Mouse (Mus musculus): ENCODE results near the gene Sorcs3. TPM values are rescaled to one million over a fixed set of nuclear protein-coding genes. Genes with fewer than 3 reads are reported as not detected.

The Sorcs3 gene
- polyA plus RNA-seq (2014; fragmentation: Nextera tagmentation; extraction: Ambion mirVana) = 4.3 and 4.8 TPM in 2 replicates

DNA sequence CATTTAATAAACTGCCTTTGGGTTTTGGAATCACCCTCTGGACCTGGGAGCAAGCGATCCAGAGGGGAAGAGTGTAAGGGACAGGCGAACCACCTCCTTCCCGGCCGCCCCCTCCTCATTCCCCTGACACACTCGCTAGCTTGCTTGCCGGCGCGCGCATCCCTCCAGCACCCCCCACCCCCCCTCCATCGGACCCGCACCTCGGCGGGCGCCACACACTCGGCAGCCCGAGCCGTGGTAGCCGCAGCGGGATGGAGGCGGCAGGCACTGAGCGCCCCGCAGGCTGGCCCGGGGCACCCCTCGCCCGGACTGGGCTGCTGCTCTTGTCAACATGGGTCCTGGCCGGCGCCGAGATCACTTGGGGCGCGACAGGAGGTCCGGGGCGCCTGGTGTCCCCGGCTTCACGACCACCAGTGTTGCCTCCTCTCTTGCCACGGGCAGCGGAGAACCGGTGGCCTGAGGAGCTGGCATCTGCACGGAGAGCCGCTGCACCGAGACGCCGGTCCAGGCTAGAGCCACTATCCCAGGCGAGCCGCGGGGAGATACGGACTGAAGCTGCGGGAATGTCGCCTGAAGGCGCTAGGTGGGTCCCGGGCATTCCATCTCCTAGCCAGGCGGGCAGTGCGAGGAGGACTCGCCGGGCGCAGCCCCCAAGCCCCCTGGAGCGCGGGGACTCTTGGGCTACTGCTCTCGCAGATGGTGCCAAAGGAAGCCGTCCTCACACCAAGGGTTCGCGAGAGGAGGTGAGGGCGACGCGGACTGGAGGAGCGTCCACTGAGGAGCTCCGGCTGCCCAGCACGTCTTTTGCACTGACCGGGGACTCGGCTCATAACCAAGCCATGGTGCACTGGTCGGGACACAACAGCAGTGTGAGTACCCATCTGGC is at the start of gene Sorcs3:
TSS of gene Sorcs3 (plus strand) at position 97 of the 886 bp plus-strand sequence.
- Histone ChIP-seq H3K9ac (ENCODE audit: low read depth, low read length) (peak within 1 kb of the TSS; percentile 68), H3K27ac (ENCODE audit: low read depth, low read length) (peak within 1 kb of the TSS; percentile 67)

DNA sequence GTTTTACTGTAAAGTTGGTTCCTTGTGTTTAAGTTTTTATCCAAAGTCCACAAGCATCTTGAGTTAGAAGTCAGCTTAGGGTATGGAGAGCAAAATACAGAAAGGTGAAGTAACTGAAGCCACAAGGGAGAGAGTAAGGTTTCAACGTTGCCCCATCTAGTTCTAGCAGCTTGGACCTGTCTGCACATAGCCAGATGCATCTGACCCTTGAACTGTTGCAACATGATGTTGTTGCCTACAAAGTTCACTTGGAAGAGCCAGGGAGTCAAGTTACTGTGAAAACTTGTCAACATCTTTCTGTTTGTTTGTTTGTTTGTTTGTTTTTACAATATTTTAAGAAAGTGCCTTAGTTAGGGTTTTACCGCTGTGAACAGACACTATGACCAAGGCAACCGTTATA is 40.5 kb upstream of the Sorcs3 start:
- no peaks in the 10 kb centered on the region for H3K4me1 ChIP-seq (replicated peaks; ENCODE audit: control insufficient read depth, insufficient read depth, low read length)
- WGBS = 86% methylated on average over 3 of the region's 3 CpGs
- no peaks in the 10 kb centered on the region for H3K27me3 ChIP-seq (ENCODE audit: control insufficient read depth, insufficient read depth, low read length)
- H3K9me3 ChIP-seq (ENCODE audit: control insufficient read depth, low read length) = no peaks in the 10 kb centered on the region
- H3K4me3 ChIP-seq (ENCODE audit: low read depth, low read length) = no peak overlapping the region
- H3K36me3 ChIP-seq (ENCODE audit: control insufficient read depth, insufficient read depth, low read length) = no peaks in the 10 kb centered on the region
- DNase-seq (ENCODE audit: low spot score) (no peak), ATAC-seq (ENCODE audit: low FRiP score) (no peak)
- H3K27ac ChIP-seq (ENCODE audit: low read depth, low read length) = no peak overlapping the region
- H3K9ac ChIP-seq (ENCODE audit: low read depth, low read length) = no peak overlapping the region
- no peak overlapping the region for H3K4me2 ChIP-seq (replicated peaks; ENCODE audit: low read depth, low read length)

More for the DNA sequence above, at the start of gene Sorcs3:
- H3K27me3 ChIP-seq (ENCODE audit: control insufficient read depth, insufficient read depth, low read length) = peaks cover 10% of the 10 kb centered on the region; the same call in 1 of the 2 replicates
- H3K36me3 ChIP-seq (ENCODE audit: control insufficient read depth, insufficient read depth, low read length) = no peaks in the 10 kb centered on the region
- peak within 1 kb of the TSS; percentile 100 for H3K4me2 ChIP-seq (replicated peaks; ENCODE audit: low read depth, low read length)
- H3K9me3 ChIP-seq (ENCODE audit: control insufficient read depth, low read length) = no peaks in the 10 kb centered on the region
- peaks cover 4% of the 10 kb centered on the region for H3K4me1 ChIP-seq (replicated peaks; ENCODE audit: control insufficient read depth, insufficient read depth, low read length)
- ATAC-seq (ENCODE audit: low FRiP score) (peak; percentile 71), DNase-seq (ENCODE audit: low spot score) (peak; percentile 68)
- under 1% methylated on average over 61 of the region's 70 CpGs for WGBS
- peak within 1 kb of the TSS; percentile 64 for H3K4me3 ChIP-seq (ENCODE audit: low read depth, low read length)

DNA sequence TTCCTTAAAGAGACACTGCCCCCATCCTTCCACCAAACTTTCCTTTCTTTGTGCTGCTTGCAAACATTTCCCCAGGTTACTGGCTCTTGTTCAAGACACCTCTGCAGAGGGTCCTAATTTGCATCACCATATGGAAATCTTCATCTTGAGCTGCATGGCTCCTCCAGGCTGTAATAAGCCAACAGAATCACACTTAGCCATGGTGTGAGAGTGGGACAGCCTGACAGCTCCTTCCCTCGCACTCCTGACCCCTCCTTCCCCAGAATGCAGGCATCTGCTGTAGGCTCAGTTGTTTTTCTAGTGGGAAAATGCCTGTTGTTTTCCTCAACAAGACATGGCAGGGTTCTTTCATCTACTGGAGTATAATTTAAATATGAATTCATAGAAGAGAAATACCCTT is 38.7 kb upstream of the Sorcs3 start:
- no peak overlapping the region for H3K27ac ChIP-seq (ENCODE audit: low read depth, low read length)
- H3K4me3 ChIP-seq (ENCODE audit: low read depth, low read length) = no peak overlapping the region
- DNase-seq (ENCODE audit: low spot score) = no peak
- H3K9me3 ChIP-seq (ENCODE audit: control insufficient read depth, low read length) = no peaks in the 10 kb centered on the region
- no peak overlapping the region for H3K4me2 ChIP-seq (replicated peaks; ENCODE audit: low read depth, low read length)
- H3K4me1 ChIP-seq (replicated peaks; ENCODE audit: control insufficient read depth, insufficient read depth, low read length) = no peaks in the 10 kb centered on the region
- no peaks in the 10 kb centered on the region for H3K36me3 ChIP-seq (ENCODE audit: control insufficient read depth, insufficient read depth, low read length)
- no peak overlapping the region for H3K9ac ChIP-seq (ENCODE audit: low read depth, low read length)
- no peak for ATAC-seq (ENCODE audit: low FRiP score)
- H3K27me3 ChIP-seq (ENCODE audit: control insufficient read depth, insufficient read depth, low read length) = no peaks in the 10 kb centered on the region
- WGBS = 38% methylated on average over 1 of the region's 1 CpGs

DNA sequence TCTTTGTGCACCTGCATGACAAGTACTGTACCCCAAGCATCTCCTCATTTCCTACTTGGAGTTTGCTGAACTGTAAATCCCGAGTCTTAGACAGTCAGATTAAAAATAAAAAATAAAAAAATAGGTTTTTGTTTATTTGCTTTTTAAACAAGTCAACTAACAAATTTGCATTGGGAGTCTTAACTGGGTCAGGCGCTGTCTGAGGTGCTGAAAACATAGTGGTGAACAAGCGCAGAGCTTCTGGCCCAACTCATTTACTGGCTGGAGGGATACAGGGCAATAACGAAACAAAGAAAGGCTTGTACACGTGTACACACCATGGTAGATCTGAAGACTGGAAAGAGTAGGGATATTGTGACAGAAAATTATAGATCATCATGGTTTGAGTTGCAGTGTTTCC is 37.5 kb upstream of the Sorcs3 start:
- H3K9ac ChIP-seq (ENCODE audit: low read depth, low read length) = no peak overlapping the region
- H3K4me2 ChIP-seq (replicated peaks; ENCODE audit: low read depth, low read length) = no peak overlapping the region
- no peaks in the 10 kb centered on the region for H3K27me3 ChIP-seq (ENCODE audit: control insufficient read depth, insufficient read depth, low read length)
- no peaks in the 10 kb centered on the region for H3K36me3 ChIP-seq (ENCODE audit: control insufficient read depth, insufficient read depth, low read length)
- ATAC-seq (ENCODE audit: low FRiP score) (no peak), DNase-seq (ENCODE audit: low spot score) (peak; percentile 25)
- H3K4me1 ChIP-seq (replicated peaks; ENCODE audit: control insufficient read depth, insufficient read depth, low read length) = no peaks in the 10 kb centered on the region
- WGBS = 55% methylated on average over 5 of the region's 5 CpGs
- no peak overlapping the region for H3K4me3 ChIP-seq (ENCODE audit: low read depth, low read length)
- no peaks in the 10 kb centered on the region for H3K9me3 ChIP-seq (ENCODE audit: control insufficient read depth, low read length)
- no peak overlapping the region for H3K27ac ChIP-seq (ENCODE audit: low read depth, low read length)

DNA sequence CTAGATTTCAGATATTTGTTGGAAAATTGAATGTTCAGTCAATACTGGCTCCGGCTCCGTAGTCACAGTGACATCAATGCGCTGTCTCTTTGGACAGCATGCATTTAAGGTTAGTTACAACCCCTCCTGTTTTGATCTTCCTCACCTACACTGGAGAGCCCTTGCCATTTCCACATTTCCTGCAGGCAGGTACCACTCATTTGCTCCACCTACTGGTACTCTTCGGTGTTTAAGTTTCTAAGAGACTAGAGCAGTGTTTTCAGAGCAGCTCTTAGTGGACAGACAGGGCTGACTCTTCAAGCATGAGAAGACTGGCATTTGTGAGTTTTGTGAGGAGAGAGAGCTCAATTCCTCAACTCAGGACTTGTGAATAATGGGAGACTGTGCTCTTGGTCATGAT is 31.1 kb upstream of the Sorcs3 start:
- H3K27ac ChIP-seq (ENCODE audit: low read depth, low read length) = no peak overlapping the region
- no peaks in the 10 kb centered on the region for H3K4me1 ChIP-seq (replicated peaks; ENCODE audit: control insufficient read depth, insufficient read depth, low read length)
- H3K9me3 ChIP-seq (ENCODE audit: control insufficient read depth, low read length) = no peaks in the 10 kb centered on the region
- no peaks in the 10 kb centered on the region for H3K27me3 ChIP-seq (ENCODE audit: control insufficient read depth, insufficient read depth, low read length)
- 65% methylated on average over 4 of the region's 4 CpGs for WGBS
- H3K4me2 ChIP-seq (replicated peaks; ENCODE audit: low read depth, low read length) = no peak overlapping the region
- H3K36me3 ChIP-seq (ENCODE audit: control insufficient read depth, insufficient read depth, low read length) = no peaks in the 10 kb centered on the region
- ATAC-seq (ENCODE audit: low FRiP score) = no peak
- DNase-seq (ENCODE audit: low spot score) = no peak
- no peak overlapping the region for H3K4me3 ChIP-seq (ENCODE audit: low read depth, low read length)
- H3K9ac ChIP-seq (ENCODE audit: low read depth, low read length) = no peak overlapping the region

DNA sequence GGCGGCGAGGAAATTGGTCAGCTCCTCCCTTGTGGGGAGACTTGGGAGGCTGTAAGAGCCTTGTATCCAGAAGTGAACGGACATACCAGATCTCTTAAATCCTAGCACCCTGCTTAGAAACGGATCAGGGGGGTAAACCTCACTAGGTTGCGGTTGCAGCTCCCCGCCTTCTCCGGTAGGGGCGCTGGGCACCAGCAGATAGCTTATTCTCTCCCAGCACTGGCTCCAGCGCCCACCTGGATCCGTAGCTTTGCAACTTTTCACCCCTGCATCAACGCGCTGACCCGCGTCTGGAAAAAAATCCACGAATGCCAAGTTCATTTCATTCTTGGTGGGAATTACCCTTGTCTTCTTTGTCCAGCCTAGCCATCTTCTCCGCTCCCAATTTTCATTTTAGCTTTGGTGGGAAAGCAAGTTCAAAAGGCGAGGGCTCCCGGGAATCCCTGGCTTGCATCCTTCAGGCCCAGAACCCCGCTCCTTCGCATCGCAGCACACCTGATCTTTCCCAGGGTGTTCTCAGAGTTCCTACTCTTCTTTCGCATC is 1.8 kb upstream of the Sorcs3 start:
- Histone ChIP-seq H3K4me1 (replicated peaks; ENCODE audit: control insufficient read depth, insufficient read depth, low read length) (peaks cover 4% of the 10 kb centered on the region), H3K27me3 (ENCODE audit: control insufficient read depth, insufficient read depth, low read length) (peaks cover 10% of the 10 kb centered on the region; the same call in 1 of the 2 replicates), H3K9me3 (ENCODE audit: control insufficient read depth, low read length) (no peaks in the 10 kb centered on the region), H3K4me2 (replicated peaks; ENCODE audit: low read depth, low read length) (peak overlapping the region; percentile 100), H3K9ac (ENCODE audit: low read depth, low read length) (peak overlapping the region; percentile 4; the same call in 1 of the 2 replicates), H3K27ac (ENCODE audit: low read depth, low read length) (no peak overlapping the region), H3K4me3 (ENCODE audit: low read depth, low read length) (peak overlapping the region; percentile 64; the same call in 1 of the 2 replicates), H3K36me3 (ENCODE audit: control insufficient read depth, insufficient read depth, low read length) (no peaks in the 10 kb centered on the region)
- 2% methylated on average over 22 of the region's 22 CpGs for WGBS
- DNase-seq (ENCODE audit: low spot score) (peak; percentile 85), ATAC-seq (ENCODE audit: low FRiP score) (no peak)

DNA sequence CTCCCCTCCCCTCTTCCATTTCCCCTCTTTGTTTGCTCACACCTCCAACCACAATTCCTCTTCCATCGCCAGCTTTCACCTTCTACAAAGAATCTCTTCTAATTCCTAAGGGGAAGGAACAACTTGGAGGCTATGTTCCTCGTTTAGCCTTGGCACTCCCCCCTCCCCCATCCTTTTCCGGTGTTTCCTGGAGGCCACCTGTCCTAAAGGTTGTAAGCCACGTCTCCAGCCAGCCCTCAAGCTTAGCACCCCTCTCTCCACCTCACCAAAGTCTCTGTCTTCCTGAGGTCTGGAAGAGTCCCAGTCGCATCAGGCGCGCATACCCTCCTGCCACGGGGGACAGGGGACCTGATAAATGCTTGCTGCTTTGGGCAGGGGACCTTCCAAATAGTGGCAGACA is 1.3 kb upstream of the Sorcs3 start:
- Histone ChIP-seq H3K4me1 (replicated peaks; ENCODE audit: control insufficient read depth, insufficient read depth, low read length) (peaks cover 4% of the 10 kb centered on the region), H3K36me3 (ENCODE audit: control insufficient read depth, insufficient read depth, low read length) (no peaks in the 10 kb centered on the region), H3K9me3 (ENCODE audit: control insufficient read depth, low read length) (no peaks in the 10 kb centered on the region), H3K9ac (ENCODE audit: low read depth, low read length) (no peak overlapping the region; the same call in 1 of the 2 replicates), H3K27me3 (ENCODE audit: control insufficient read depth, insufficient read depth, low read length) (peaks cover 10% of the 10 kb centered on the region; the same call in 1 of the 2 replicates), H3K4me2 (replicated peaks; ENCODE audit: low read depth, low read length) (peak overlapping the region; percentile 100), H3K27ac (ENCODE audit: low read depth, low read length) (no peak overlapping the region), H3K4me3 (ENCODE audit: low read depth, low read length) (peak overlapping the region; percentile 64)
- ATAC-seq (ENCODE audit: low FRiP score) (no peak), DNase-seq (ENCODE audit: low spot score) (no peak)
- 1% methylated on average over 8 of the region's 8 CpGs for WGBS

DNA sequence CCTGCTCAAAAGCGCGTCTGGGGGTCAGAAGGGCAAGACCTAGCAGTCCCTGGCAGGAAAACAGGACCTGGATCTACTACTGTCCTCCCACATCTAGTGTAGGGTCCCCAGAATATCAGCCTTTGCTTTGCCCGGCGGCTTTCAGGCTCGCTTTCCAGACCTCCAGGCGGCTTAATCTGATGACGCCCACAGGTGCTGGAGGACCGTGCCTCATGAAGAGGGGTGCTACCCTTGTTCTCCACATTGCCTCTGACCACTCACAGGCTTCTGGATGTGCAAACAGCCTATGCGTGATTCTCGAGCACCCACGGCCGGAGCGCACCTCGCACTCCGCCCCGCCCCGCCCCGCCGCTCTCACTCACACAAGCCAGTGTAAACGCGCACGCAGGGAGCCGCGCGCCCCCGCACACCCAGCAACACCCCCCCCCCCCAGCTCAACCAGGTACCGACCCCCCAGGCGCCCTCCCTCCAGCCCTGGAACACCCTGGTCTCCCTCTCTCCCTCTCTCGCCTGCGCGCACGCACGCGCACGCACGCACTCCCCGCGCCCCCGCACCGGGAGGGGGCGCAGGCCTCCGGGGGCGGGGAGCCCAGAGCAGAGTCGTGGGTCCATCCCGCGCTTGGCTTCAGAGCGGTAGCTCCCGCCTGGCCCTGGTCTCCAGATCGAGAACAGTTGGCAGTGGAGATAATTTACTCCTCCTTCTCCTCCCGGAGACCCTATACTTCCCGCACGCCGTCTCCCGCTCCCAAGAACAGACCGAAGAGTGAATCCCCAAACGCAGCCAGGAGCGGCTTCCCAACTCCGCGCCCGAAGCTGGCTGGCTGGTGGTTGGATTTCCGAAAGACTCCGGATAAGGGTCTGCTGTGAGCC is 698 bp upstream of the Sorcs3 start:
- Histone ChIP-seq H3K27me3 (ENCODE audit: control insufficient read depth, insufficient read depth, low read length) (peaks cover 10% of the 10 kb centered on the region; the same call in 1 of the 2 replicates), H3K4me1 (replicated peaks; ENCODE audit: control insufficient read depth, insufficient read depth, low read length) (peaks cover 4% of the 10 kb centered on the region), H3K9ac (ENCODE audit: low read depth, low read length) (peak overlapping the region; percentile 68), H3K4me2 (replicated peaks; ENCODE audit: low read depth, low read length) (peak overlapping the region; percentile 100), H3K9me3 (ENCODE audit: control insufficient read depth, low read length) (no peaks in the 10 kb centered on the region), H3K4me3 (ENCODE audit: low read depth, low read length) (peak overlapping the region; percentile 64), H3K27ac (ENCODE audit: low read depth, low read length) (0 out of 2 replicates have a peak overlapping the region, but pooled peaks have one; percentile 67), H3K36me3 (ENCODE audit: control insufficient read depth, insufficient read depth, low read length) (no peaks in the 10 kb centered on the region)
- peak; percentile 43 for ATAC-seq (ENCODE audit: low FRiP score)
- 1% methylated on average over 31 of the region's 62 CpGs for WGBS
- peak; percentile 69 for DNase-seq (ENCODE audit: low spot score)
